Mouse (Mus musculus) erythroblast, adult 5-6 weeks (primary cell): Measurements from ENCODE around the gene Mrpl43. TPM values are rescaled to one million over a fixed set of nuclear protein-coding genes. Genes with fewer than 3 reads are reported as not detected.
A peak's percentile ranks its signal among the peaks of the same experiment; 100 is the strongest.
"Not testable (repeated sequence)": the region's sequence is repeated elsewhere in the genome, so short reads cannot be mapped to it uniquely, and the experiment has no call there.

Experiments used
- ATAC-seq: replicated peaks from 2 replicates; pipeline ENCODE4 v1.8.0; 2016; ENCODE audit warnings: moderate number of reproducible peaks, mild to moderate bottlenecking, moderate TSS enrichment, inconsistent platforms; ENCODE audit not compliant: poor library complexity, low FRiP score, severe bottlenecking
- total RNA-seq, 2 experiments: library from RNA; stranded (forward) in 1 of 2; stranded (reverse) in 1 of 2; fragments of 150-400 nt in 1 of 2; fragments of 200-764, 138-1000 nt in 1 of 2; gene quantifications; 2 replicates each; pipeline versions ENCODE4 v1.2.3 to v1.2.4; 2015 to 2017; ENCODE audit warnings: low replicate concordance in 2 of 2

Mrpl43 gene
- 9.2 and 14.0 TPM in 2 replicates for total RNA-seq (2015; ENCODE audit: low replicate concordance)
- 8.0 and 11.6 TPM in 2 replicates for total RNA-seq (2017; ENCODE audit: low replicate concordance)

GRCm38 (mm10) chr19:45005957-45006712 is at the start of gene Mrpl43:
Mrpl43 (minus strand) TSS chr19:45006442.
- peak; percentile 95 for ATAC-seq

- ATAC-seq: no peak
Measured at GRCm38 (mm10) chr19:45054892-45055690, 48.8 kb upstream of the Mrpl43 start.

- ATAC-seq: no peak
Measured at GRCm38 (mm10) chr19:45053451-45053850, 47.2 kb upstream of the Mrpl43 start.

DNA sequence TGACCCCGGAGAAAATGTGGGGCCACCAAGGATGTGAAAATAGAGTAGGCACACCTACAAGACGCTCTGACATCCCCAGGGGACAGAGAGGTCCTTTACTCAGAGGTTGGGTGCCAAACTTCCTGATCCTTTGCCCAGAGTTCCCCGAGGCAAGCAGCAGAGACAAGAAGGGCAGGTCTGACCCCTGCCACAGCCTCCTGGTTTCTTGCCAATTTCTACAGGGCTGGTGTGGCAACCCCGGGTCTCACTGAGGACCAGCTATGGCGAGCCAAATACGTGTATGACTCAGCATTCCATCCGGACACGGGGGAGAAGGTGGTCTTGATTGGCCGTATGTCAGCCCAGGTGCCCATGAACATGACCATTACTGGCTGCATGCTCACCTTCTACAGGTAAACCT is 43.3 kb upstream of the Mrpl43 start:
- ATAC-seq: no peak

GRCm38 (mm10) chr19:45048644-45049365 is 42.6 kb upstream of the Mrpl43 start:
- no peak for ATAC-seq

- ATAC-seq: peak; percentile 50
Measured at GRCm38 (mm10) chr19:45047935-45048643, 41.8 kb upstream of the Mrpl43 start.

GRCm38 (mm10) chr19:45047417-45047934 is 41.2 kb upstream of the Mrpl43 start, which contains the start of gene Sfxn3:
Sfxn3 (plus strand) TSS chr19:45047503.
- peak; percentile 92 for ATAC-seq

DNA sequence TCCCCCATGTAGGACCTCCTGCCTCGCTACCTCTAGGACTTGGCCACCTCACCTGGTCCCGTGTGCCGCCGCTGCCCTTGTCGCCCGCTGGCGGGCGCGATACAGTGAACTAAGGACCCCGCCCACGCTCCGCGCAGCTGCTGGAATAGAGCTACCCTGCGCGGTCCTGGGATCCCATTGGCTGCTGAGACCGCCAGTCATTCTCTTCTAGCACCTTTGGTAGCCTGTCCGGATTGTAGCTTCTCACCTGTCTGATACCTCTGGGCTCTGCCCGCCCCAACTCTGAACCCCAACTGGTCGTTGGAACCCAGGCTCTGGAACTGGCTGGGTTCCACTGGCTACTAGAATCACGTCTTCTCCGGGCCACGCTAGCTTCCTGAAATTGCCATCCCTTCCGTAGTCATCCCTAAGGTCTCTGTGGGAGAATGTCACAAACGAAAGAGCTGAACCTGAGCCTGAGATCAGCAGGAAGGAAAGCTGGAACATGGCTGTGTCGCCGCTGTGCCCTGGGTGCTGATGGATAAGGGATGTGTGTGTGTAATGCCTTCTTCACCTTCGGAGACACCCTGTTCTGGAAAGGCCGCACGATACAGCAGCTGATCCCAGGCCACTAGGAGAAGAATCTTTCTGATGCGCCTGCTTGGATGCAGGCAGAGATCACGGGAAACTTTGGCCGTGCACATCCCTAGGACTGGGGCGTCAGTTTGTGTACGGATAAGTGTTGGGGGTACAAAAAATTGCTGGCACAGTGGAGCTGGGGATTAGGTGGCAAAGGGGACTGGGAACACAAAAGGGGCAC is 40.5 kb upstream of the Mrpl43 start:
- peak; percentile 47 for ATAC-seq

GRCm38 (mm10) chr19:45045651-45046050 is 39.4 kb upstream of the Mrpl43 start, which contains the start of gene Pdzd7:
Pdzd7 (minus strand) TSS chr19:45045717.
- ATAC-seq: no peak

DNA sequence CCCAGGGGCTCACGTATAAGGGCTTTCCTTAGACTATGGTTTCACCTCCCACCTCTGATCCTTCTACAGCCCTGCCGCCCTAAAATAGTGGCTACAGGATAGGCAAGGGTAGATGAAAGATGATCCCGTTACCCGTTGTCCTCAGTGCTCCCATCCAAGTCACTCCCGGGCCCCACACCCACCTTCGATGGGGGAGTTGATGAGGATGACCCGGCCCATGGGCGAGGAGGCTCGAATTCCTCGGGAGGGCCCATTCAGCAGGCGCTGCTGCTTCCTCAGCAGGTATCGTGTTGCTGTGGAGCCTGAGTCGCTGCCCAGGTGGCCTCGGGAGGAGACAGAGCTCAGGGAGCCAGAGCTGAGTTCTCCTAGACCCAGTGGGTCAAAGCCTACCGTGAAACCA is 39.0 kb upstream of the Mrpl43 start:
- no peak for ATAC-seq

DNA sequence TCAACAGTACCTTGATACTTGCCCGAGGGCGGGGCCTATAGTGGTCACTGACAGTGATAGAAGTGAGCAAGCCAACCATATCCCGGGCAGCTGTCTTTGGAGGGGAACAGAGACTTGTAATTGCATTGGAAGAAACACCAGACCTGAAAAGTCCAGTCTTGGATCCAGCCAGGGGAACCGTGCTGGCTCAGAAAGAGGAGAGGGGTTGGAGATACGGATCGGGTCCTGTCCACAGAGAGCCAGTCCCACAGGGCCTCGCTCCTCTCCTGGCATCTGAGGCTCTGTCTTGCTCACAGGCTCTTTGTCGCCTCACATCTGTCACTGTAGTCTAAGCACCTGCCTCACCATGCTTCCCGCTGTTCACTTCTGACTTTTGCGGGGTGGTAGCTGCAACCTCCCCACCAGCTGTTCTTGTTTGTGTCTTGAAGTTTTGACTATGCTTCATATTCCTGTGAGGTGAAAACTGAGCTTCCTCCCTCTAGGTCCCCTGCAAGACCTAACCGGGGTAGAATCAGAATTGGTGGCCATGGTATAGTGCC is 38.2 kb upstream of the Mrpl43 start:
- ATAC-seq: no peak

DNA sequence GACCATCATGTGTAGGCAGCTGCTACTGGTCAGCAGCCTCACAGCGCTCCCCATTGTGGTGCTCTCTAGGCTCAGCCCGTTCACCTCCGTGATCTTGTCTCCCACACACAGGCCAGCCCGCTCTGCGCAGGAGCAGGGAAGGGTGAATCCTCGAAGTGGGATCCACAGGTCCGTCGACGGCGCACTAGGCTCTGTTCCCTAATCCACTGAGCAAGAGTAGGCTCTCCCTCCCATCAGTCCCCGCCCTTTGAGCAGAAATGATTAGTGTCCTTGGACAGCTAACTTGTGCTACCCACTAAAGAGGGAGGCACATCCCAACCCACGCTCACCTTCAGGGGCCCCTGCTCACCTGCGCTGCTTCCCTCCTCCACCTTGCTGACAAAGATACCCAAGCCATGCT is 34.0 kb upstream of the Mrpl43 start:
- ATAC-seq: no peak

GRCm38 (mm10) chr19:45038198-45038597 is 32.0 kb upstream of the Mrpl43 start:
- ATAC-seq: not testable (repeated sequence)

DNA sequence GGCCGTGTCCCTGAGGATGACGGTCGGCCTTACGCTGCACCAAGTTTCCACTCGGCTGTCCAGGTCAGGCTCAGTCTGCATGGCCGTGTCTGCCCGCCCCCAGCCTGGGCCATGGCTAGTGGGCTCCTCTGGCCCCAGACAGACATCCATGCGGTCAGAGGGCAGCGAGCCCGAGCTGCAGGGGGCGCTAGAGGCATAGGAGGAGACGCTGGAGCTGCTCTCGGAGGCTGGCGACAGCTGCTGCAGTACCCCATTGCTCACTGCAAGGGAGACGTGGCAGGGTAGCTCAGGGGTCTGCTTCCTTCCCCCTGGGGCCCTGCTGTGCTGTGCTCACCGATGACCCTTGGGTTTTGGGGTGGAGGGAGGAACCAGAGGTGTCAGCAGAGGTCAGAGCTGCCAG is 30.6 kb upstream of the Mrpl43 start:
- ATAC-seq: peak; percentile 53; the same call in 1 of the 2 replicates

GRCm38 (mm10) chr19:45032570-45033332 is 26.5 kb upstream of the Mrpl43 start:
- ATAC-seq: no peak

DNA sequence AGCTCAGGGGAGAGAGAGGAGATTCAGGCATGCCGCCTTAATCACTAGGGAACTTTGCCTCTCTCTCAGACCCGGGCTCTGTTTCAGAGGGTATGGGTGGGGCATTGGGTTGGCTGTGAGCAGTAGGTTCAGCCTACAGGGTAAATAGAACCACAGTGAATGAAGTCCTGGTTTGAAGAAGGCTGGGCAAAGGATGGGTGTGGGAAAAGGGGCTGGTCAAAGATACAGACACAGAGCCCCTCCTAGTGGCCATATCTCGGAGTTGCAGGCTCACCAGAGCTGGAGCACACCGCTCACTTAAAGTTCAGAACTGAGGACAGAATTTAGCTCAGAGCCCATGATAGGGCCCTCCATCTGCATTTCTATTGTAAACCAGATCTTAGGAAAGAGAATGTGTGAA is 25.5 kb upstream of the Mrpl43 start:
- ATAC-seq: peak; percentile 75
